Mouse (Mus musculus): ENCODE results near the gene Tbrg4.

Tbrg4 gene

DNA sequence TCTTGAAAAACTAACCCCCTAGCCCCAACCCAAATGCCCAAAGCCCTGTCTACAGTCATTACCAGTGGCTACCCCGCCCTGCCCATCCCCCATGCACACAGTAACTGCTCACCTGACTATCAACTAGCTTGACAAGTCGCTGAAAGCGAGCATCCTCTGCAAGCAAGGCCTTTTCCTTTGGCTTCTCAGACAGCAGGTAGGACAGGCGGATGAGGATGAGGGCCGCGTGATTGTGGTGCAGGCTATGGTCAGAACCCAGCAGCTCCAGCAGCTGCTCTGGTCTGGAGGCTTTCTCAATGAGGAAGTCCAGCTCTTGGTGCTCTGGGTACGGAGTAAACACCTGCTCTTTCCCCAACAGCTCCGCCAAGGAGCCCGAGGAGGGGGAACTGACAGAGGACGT, 2.2 kb downstream of the Tbrg4 start:
- DNase-seq (ENCODE audit: low read depth, low spot score): no peak

DNA sequence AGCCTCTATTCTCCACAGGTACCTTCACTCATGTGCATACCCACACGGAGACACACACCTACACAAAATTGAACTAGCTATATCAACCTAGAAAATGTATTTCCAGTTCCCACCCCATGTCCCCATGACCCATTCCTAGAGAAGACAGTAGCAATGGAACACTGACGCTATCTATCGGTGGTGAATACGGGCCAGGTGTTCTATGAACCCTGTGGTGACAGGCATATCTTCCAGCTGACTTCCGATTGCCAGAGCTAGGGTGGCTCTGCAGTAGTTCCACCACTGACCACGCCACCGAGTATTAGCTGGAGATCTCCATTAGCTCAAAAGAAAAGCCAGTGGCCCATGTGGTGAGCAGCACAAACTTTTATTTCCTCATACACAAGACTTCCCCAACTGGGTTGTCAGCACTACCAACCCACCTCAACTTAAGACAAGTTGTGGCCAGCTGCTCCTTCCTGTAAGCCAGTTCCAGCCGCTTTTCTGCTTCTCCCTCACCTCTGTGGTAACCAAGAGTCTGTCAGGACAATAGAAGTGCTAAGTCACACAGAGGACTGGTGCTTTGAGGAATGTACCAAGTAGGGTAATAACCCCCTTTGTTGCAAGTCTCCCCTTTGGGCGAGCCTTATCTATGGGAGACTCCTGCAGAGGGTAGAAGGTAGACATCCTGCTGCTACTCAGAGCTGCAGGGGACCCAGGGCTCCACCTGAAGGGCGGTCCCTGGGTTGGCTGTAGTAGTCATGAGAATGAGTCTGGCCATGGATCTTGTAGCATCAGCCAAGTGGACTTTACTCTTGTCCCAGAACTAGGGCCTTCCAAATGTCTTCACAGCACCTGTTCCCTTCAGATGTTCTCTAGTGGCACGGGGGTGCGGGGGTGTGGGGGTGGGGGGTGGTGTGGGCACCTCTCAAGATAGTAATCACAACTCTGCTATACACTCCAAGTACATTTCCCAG, 10.3 kb downstream of the Tbrg4 start:
- no peak for DNase-seq (ENCODE audit: low read depth, low spot score)

DNA sequence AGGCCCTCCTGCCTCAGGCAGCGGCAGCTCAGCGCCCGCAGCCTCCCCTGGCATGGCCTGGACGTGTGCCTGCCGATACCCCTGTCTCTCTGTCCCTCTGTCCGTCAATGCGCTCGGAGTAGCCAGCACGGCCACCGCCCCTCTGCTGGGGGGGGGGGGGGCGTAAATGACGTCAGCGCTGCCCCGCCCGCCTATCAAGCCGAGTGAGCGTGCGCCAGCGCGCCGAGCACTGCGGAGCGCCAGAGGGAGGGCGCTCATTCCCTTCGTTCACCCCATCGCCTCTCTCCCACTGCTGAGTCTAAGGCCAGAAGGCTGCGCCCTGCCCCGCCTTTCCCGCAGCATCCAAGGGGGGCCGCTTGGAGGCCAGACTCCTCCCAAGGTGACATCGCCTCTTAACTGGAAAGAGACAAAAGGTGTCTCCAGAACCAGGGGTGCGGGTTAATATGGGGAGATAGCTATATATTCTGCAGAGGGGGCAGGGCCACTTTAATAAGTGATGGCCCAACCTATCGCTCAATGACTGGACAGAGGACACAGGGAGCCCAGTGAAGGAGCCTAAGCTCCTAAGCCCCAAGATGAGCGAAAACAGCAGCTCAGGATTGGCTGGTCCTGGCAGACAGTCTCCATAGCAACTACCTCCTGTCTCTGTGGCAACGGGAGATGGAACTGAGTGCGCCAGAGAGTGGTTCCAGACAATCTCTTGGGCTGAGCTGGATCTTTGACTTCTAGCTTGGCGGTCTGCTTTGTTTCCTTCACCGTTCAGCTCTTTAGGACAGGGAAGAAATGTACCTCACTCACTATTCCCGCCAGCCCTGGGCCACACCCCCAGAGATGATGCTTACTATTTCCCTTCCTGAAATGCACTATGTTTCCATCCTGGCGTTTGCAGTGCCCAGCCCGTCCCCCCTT, 20.1 kb downstream of the Tbrg4 start, which contains the start of gene Nacad:
Nacad (minus strand) TSS at position 563 of the 909 bp plus-strand sequence.
- DNase-seq (ENCODE audit: low read depth, low spot score): no peak

- no peak for DNase-seq (ENCODE audit: low read depth, low spot score)
Measured at GRCm38 (mm10) chr11:6605021-6605481, 20.8 kb downstream of the Tbrg4 start.

DNA sequence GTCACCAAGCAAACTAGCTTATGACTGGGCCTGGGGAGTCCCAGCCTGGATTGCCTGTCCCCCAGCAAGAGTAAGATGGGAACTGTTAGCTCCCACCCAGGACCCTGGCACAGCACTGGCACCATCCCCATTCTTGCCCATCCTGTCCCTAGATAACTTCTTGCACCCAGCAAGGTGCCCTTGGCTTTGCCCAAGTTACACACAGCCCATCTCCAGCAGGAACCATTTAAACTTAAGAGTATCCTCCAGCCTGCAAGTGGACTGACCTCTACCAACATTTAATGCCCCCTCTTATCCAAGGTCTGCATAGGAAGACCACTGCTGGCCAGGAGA, 21.3 kb downstream of the Tbrg4 start:
- no peak for DNase-seq (ENCODE audit: low read depth, low spot score)

GRCm38 (mm10) chr11:6603887-6604603, 21.8 kb downstream of the Tbrg4 start:
- peak; percentile 32 for DNase-seq (ENCODE audit: low read depth, low spot score)

GRCm38 (mm10) chr11:6603224-6603623, 22.6 kb downstream of the Tbrg4 start:
- DNase-seq (ENCODE audit: low read depth, low spot score): no peak

DNA sequence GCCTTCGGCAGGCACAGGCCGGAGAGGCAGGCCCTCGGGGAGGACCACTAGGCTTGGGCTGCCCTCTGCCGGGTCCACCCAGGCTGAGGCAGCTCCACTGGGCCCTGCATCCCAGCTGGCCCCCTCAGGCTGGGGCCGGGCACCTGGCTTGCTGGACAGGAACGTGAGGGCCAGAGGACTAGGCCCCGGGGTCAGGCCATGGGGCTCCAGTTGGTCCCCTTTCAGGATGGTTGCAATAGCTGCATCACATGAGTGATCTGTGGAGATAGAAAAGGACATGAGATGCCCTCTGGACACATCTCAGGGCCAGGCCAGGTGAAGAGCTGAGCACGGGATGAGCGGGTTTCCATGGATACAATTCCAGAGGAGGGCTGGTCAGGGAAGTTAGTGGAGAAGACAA, 23.2 kb downstream of the Tbrg4 start:
- DNase-seq (ENCODE audit: low read depth, low spot score): no peak

DNA sequence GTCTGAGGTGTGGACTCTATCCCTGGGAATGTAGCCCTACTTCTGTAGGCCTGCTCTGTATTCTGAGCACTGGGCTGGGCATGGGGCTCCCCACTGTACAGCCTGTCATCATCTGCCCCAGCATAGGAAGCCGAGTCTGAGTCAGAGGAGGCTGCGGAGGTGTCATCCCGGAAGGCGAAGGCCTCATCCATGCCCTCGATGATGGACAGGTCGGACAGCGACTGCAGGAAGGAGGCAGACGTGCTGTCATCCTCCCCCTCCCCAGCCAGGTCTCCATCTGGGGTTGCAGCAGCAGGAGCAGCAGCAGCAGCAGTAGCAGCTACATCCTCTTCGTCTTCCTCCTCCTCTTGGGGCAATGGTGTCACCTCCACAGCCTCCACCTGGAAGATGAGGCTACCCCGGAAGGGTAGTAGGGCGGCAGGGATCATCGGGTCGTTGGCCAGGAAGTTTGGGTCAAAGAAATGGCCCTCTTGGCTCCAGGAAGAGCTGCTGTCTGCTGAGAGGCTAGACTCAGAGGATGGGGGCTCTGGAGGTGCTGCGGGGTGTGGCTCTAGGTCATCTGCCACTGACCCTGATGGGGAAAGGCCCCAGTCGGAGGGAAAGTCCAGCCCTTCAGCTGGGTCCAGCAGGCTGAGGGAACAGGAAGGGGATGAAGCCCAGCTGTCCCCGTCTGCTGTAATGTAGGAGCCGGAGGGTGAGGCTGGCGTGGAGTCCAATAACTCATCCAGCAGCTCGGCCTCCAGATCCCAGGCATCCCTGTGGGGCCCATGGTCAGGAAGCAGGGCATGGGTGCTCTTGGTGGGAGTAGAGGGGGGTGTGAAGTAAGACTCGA, 24.0 kb downstream of the Tbrg4 start:
- no peak for DNase-seq (ENCODE audit: low read depth, low spot score)

DNA sequence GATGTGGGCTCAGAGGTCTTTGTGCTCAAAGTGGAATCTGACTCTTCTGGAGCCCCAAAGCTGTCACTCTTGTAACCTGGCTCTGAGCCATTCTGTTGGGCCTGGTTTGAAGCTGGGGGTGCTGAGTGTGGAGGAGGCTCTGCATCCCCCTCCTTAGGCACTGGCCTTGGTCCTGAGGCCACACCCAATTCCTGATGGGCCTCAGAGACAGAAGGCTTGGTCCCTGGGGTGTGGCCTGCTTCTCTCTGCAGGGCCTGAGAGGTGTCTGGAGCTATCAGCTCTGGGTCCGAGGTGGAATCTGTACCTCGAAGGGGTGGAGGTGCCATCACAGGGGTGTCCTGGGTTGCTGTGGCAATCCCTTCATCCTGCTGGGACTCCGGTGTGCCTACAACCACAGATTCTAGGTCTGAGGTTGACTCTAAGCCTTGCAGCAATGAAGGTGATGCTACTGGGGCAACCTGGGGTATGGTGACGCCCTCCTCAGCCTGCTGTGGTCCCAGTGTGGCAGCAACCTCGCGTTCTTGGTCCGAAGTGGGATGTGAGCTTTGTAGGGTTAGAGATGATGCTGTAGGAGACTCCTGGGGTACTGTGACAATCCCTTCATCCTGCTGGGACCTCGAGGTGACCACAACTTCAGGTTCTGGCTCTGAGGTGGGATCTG, 25.5 kb downstream of the Tbrg4 start:
- no peak for DNase-seq (ENCODE audit: low read depth, low spot score)

DNA sequence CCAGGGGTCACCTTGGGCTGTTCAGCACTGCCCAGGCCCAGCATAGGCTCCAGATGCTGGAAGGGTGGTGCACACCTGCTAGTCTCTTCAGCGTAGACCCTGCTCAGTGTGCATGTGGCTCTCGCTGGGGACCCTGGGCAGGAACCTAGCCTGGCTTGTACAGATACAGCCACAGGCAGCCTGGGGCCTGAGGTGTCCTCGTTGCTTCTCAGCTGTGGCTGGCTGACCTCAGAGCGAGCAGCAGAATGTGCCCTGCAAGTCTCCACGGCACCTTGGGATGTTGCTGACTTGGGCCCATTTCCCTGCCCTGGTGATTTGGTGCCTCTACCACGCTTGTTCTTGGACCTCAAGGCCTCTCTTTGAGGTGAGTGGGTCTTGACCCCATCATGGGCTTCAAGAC, 26.0 kb downstream of the Tbrg4 start:
- no peak for DNase-seq (ENCODE audit: low read depth, low spot score)

- no peak for DNase-seq (ENCODE audit: low read depth, low spot score)
Measured at GRCm38 (mm10) chr11:6599011-6599681, 26.7 kb downstream of the Tbrg4 start.

GRCm38 (mm10) chr11:6598191-6598889, 27.5 kb downstream of the Tbrg4 start:
- no peak for DNase-seq (ENCODE audit: low read depth, low spot score)

DNA sequence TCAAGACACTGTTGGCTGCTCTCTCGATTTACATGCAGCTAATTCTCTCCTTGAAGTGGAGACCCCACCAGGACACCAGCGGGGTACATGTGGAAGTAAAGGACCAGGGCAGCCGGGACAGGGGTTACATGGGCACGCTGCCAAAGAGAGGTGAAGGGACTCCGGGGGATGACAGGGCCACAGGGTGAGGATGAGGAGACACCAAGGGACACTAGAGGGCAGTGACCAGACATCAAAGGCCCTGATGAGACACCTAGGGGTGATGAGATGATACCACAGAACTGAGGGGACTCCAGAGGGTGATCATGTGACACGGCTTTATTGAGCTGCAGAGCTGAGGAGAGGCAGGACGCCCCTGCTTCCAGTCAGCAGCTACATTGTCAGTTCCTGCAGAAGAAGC, 28.3 kb downstream of the Tbrg4 start:
- DNase-seq (ENCODE audit: low read depth, low spot score): no peak

- no peak for DNase-seq (ENCODE audit: low read depth, low spot score)
Measured at GRCm38 (mm10) chr11:6596616-6597015, 29.3 kb downstream of the Tbrg4 start.

DNA sequence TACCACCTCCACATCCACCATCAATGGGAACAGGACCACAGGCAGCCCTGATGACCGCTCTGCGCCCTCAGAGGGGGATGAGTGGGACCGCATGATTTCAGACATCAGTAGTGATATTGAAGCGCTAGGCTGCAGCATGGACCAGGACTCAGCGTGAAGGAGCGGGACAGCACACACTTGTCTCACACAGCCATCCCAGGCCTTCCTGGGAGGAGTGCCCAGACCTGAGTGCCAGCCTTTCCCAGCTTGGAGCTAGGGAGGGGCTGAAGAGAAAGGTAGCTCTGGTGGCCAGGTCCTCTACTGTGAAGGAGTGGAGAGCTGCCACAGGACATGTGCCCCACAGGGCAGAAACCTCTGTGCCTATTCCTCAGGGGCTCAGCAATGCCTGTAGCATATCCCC, 29.7 kb downstream of the Tbrg4 start:
- no peak for DNase-seq (ENCODE audit: low read depth, low spot score)

DNA sequence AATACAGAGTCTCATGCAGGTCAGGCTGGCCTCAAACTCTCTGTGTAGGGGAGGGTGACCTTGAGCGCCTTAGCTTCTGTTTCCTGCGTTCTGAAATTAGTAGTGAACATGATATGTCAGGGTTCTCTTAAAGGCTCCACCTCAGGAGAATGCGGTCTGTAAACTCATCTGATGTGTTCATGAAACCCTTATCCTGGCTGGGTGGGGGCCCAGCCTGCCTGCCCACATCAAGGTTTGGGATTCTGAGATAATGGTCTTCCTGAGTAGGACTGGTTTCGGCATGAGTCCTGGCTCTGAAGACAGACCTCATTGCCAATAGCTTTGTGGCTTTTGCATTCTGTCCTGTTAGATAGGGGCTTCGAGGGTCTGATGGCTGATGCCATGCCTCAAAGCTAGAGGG, 30.5 kb downstream of the Tbrg4 start:
- DNase-seq (ENCODE audit: low read depth, low spot score): no peak

- DNase-seq (ENCODE audit: low read depth, low spot score): no peak
Measured at GRCm38 (mm10) chr11:6594845-6595244, 31.0 kb downstream of the Tbrg4 start.

DNA sequence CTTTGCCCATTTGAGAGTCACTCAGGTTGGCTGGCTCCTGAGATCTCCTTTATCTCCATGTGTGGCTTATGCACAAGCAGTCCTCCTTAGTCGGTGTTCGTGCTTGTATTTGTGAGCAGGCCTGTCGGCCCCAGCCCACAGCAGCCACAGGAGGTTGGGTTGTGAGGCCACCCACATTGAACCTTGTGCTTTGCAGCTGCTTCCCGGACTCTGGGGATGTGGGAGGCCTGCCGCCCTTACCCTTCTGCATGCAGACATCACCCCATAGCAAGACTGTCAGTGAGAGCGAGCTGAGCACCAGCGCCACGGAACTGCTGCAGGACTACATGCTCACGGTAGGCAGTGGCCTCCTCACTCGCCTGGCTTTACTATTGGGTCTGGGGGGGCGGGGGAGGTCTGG, 32.5 kb downstream of the Tbrg4 start:
- no peak for DNase-seq (ENCODE audit: low read depth, low spot score)

Data from 3T3-L1 (cell line).